Mouse (Mus musculus): Measurements from ENCODE around the gene Zcchc8. TPM values are rescaled to one million over a fixed set of nuclear protein-coding genes. Genes with fewer than 3 reads are reported as not detected.

The Zcchc8 gene
- polyA plus RNA-seq, 1 experiment from 2014 or later = 70.3 TPM

DNA sequence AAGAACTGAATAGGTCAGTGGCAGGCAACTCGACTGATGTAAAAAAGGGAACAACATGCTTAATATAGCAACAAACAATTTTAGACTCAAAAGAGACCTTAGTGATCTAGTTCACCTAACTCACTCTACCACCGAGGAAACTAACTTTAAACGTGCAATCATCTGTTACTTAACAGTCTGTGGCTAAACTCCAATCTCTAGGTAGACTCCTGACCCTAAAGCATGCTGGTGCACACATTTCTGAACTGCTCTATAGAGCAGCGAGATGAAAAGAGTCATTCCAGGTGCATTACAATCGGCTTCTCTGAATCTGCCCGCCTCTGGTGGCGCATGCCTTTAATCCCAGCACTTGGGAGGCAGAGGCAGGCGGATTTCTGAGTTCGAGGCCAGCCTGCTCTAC, 45.2 kb downstream of the Zcchc8 start:
- H3K4me1 ChIP-seq (ENCODE audit: control insufficient read depth, insufficient read depth, low read length) = peaks cover 2% of the 10 kb centered on the region; the same call in 1 of the 2 replicates
- no peaks in the 10 kb centered on the region for H3K27me3 ChIP-seq (replicated peaks; ENCODE audit: control insufficient read depth, insufficient read depth, low read length)
- H3K4me3 ChIP-seq (ENCODE audit: low read depth, low read length) = no peak overlapping the region
- H3K27ac ChIP-seq (ENCODE audit: low read depth, low read length) = no peak overlapping the region
- no peak for DNase-seq (ENCODE audit: low spot score)
- ATAC-seq = no peak
- H3K36me3 ChIP-seq (ENCODE audit: control insufficient read depth, insufficient read depth, low read length) = 0 out of 2 replicates have a peak, but pooled peaks cover 3% of the 10 kb centered on the region
- H3K4me2 ChIP-seq (ENCODE audit: low read length) = no peak overlapping the region
- WGBS = 87% methylated on average over 9 of the region's 9 CpGs
- no peaks in the 10 kb centered on the region for H3K9me3 ChIP-seq (replicated peaks; ENCODE audit: control insufficient read depth, low read length)
- H3K9ac ChIP-seq (ENCODE audit: low read length) = no peak overlapping the region

- ATAC-seq (no peak), DNase-seq (ENCODE audit: low spot score) (no peak)
- H3K4me2 ChIP-seq (ENCODE audit: low read length) = no peak overlapping the region
- H3K36me3 ChIP-seq (ENCODE audit: control insufficient read depth, insufficient read depth, low read length) = 0 out of 2 replicates have a peak, but pooled peaks cover 3% of the 10 kb centered on the region
- no peaks in the 10 kb centered on the region; the same call in 1 of the 2 replicates for H3K4me1 ChIP-seq (ENCODE audit: control insufficient read depth, insufficient read depth, low read length)
- H3K9ac ChIP-seq (ENCODE audit: low read length) = no peak overlapping the region
- H3K9me3 ChIP-seq (replicated peaks; ENCODE audit: control insufficient read depth, low read length) = no peaks in the 10 kb centered on the region
- H3K4me3 ChIP-seq (ENCODE audit: low read depth, low read length) = no peak overlapping the region
- H3K27me3 ChIP-seq (replicated peaks; ENCODE audit: control insufficient read depth, insufficient read depth, low read length) = no peaks in the 10 kb centered on the region
- WGBS = 32% methylated on average over 3 of the region's 3 CpGs
- no peak overlapping the region for H3K27ac ChIP-seq (ENCODE audit: low read depth, low read length)
Measured at GRCm38 (mm10) chr5:123675221-123675620, 45.7 kb downstream of the Zcchc8 start.

- DNase-seq (ENCODE audit: low spot score) = no peak
- Histone ChIP-seq H3K9ac (ENCODE audit: low read length) (no peak overlapping the region), H3K27me3 (replicated peaks; ENCODE audit: control insufficient read depth, insufficient read depth, low read length) (no peaks in the 10 kb centered on the region), H3K27ac (ENCODE audit: low read depth, low read length) (no peak overlapping the region), H3K4me1 (ENCODE audit: control insufficient read depth, insufficient read depth, low read length) (no peaks in the 10 kb centered on the region), H3K9me3 (replicated peaks; ENCODE audit: control insufficient read depth, low read length) (no peaks in the 10 kb centered on the region), H3K36me3 (ENCODE audit: control insufficient read depth, insufficient read depth, low read length) (no peaks in the 10 kb centered on the region), H3K4me3 (ENCODE audit: low read depth, low read length) (no peak overlapping the region), H3K4me2 (ENCODE audit: low read length) (no peak overlapping the region)
- 57% methylated on average over 3 of the region's 3 CpGs for WGBS
- ATAC-seq = no peak
Measured at GRCm38 (mm10) chr5:123671473-123671820, 49.5 kb downstream of the Zcchc8 start.

DNA sequence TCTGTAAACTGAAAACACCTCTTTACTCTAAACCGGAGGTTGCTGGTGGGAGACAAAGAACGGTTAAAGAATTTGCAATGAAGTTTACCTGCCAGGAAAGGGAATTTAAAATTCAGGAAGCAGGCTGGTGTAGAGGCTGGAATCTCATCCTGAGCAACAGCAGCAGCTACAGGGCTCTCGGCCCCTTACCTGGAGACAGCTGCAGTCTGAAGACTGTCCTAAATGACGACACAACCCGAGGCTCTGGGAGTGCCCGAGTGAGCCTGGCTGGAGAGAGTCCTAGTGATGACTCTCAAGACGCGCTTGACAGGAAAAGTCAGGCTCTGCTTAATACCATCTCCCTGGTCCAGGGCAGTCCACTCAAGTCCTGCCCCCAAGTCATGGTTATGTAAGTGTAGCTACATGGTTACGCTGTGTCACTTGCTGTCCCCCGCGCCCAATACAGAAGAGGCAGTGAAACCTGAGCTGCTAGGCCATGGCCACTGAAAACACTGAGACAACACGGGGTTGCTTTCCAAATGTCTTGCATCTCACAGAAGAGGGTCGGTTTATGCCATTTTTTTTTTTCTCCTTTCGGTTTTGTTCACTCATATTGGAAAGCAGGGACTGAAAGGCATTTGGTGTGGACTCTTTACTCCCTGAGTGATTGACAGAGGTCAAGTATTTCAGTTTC, 50.0 kb downstream of the Zcchc8 start:
- Histone ChIP-seq H3K36me3 (ENCODE audit: control insufficient read depth, insufficient read depth, low read length) (no peaks in the 10 kb centered on the region), H3K9ac (ENCODE audit: low read length) (no peak overlapping the region), H3K27ac (ENCODE audit: low read depth, low read length) (no peak overlapping the region), H3K4me2 (ENCODE audit: low read length) (no peak overlapping the region), H3K27me3 (replicated peaks; ENCODE audit: control insufficient read depth, insufficient read depth, low read length) (no peaks in the 10 kb centered on the region), H3K4me3 (ENCODE audit: low read depth, low read length) (no peak overlapping the region), H3K4me1 (ENCODE audit: control insufficient read depth, insufficient read depth, low read length) (no peaks in the 10 kb centered on the region), H3K9me3 (replicated peaks; ENCODE audit: control insufficient read depth, low read length) (no peaks in the 10 kb centered on the region)
- WGBS = 57% methylated on average over 14 of the region's 14 CpGs
- ATAC-seq (no peak), DNase-seq (ENCODE audit: low spot score) (no peak)

DNA sequence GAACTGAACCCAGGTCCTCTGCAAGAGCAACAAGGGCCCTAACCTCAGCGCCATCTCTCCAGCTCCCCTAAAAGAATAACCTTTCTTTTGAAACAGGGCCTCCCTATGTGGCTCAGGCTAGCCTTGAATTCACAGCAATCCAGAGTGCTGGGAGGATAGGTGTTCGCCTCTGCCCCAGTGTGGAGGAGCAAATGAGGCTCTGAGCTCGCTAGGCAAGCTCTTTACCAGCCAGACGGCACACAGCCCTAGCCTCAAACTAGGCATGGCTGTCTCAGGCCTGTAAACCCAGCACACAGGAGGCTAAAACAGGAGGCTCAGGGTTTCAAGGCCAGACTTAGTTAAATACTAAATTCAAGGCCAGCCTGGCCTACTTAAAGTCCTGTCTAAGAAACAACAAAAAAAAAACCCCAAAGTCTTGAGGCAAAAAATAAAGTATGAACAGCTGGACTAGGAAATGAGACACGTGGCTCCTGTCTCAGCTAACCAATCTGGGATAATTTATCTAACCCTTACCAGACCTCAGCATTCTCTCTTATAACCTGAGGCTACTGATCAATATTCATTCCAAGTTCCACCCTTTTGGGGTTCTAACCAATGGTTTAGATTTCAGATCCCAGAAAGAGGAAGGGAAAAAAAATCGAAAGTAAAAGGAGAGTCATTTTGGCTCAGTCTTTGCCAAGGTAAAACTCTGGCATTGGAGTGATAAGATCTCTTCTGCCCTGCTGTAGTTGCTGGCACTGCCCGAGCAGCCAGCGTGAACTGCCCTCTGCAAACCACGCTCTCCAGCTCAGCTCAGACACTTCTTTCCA, 50.7 kb downstream of the Zcchc8 start:
- Histone ChIP-seq H3K4me2 (ENCODE audit: low read length) (no peak overlapping the region), H3K4me3 (ENCODE audit: low read depth, low read length) (no peak overlapping the region), H3K36me3 (ENCODE audit: control insufficient read depth, insufficient read depth, low read length) (no peaks in the 10 kb centered on the region), H3K4me1 (ENCODE audit: control insufficient read depth, insufficient read depth, low read length) (no peaks in the 10 kb centered on the region), H3K9ac (ENCODE audit: low read length) (no peak overlapping the region), H3K27ac (ENCODE audit: low read depth, low read length) (no peak overlapping the region), H3K9me3 (replicated peaks; ENCODE audit: control insufficient read depth, low read length) (no peaks in the 10 kb centered on the region), H3K27me3 (replicated peaks; ENCODE audit: control insufficient read depth, insufficient read depth, low read length) (no peaks in the 10 kb centered on the region)
- WGBS = 77% methylated on average over 9 of the region's 9 CpGs
- ATAC-seq (no peak), DNase-seq (ENCODE audit: low spot score) (no peak)

DNA sequence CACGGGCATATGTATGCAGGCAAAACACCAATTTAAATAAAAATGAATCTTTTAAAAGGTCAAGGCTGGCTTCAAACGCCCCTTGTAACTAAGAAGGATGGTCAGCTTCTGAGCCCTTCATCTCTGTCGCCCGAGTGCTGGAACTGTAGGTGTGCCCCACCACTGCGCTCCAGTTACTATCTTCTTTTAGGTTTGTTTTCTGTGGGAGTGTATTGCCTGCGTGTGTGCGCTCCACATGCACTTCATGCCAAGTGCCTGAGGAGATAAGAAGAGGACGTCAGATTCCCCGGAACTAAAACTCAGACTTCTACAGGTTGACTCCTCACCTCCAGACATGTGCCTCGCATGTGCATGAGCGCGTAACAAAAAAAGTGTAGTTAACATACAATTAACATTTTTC, 53.0 kb downstream of the Zcchc8 start:
- H3K9me3 ChIP-seq (replicated peaks; ENCODE audit: control insufficient read depth, low read length) = no peaks in the 10 kb centered on the region
- H3K9ac ChIP-seq (ENCODE audit: low read length) = no peak overlapping the region
- H3K27me3 ChIP-seq (replicated peaks; ENCODE audit: control insufficient read depth, insufficient read depth, low read length) = no peaks in the 10 kb centered on the region
- H3K27ac ChIP-seq (ENCODE audit: low read depth, low read length) = no peak overlapping the region
- no peak for DNase-seq (ENCODE audit: low spot score)
- 93% methylated on average over 12 of the region's 12 CpGs for WGBS
- no peak for ATAC-seq
- no peaks in the 10 kb centered on the region for H3K4me1 ChIP-seq (ENCODE audit: control insufficient read depth, insufficient read depth, low read length)
- no peak overlapping the region for H3K4me2 ChIP-seq (ENCODE audit: low read length)
- no peaks in the 10 kb centered on the region for H3K36me3 ChIP-seq (ENCODE audit: control insufficient read depth, insufficient read depth, low read length)
- no peak overlapping the region for H3K4me3 ChIP-seq (ENCODE audit: low read depth, low read length)

GRCm38 (mm10) chr5:123665956-123666355, 54.9 kb downstream of the Zcchc8 start:
- H3K4me2 ChIP-seq (ENCODE audit: low read length) = no peak overlapping the region
- H3K9ac ChIP-seq (ENCODE audit: low read length) = no peak overlapping the region
- no peak overlapping the region for H3K4me3 ChIP-seq (ENCODE audit: low read depth, low read length)
- H3K9me3 ChIP-seq (replicated peaks; ENCODE audit: control insufficient read depth, low read length) = no peaks in the 10 kb centered on the region
- WGBS = 92% methylated on average over 7 of the region's 7 CpGs
- no peak overlapping the region for H3K27ac ChIP-seq (ENCODE audit: low read depth, low read length)
- ATAC-seq = no peak
- no peaks in the 10 kb centered on the region for H3K36me3 ChIP-seq (ENCODE audit: control insufficient read depth, insufficient read depth, low read length)
- DNase-seq (ENCODE audit: low spot score) = no peak
- no peaks in the 10 kb centered on the region for H3K4me1 ChIP-seq (ENCODE audit: control insufficient read depth, insufficient read depth, low read length)
- no peaks in the 10 kb centered on the region for H3K27me3 ChIP-seq (replicated peaks; ENCODE audit: control insufficient read depth, insufficient read depth, low read length)

DNA sequence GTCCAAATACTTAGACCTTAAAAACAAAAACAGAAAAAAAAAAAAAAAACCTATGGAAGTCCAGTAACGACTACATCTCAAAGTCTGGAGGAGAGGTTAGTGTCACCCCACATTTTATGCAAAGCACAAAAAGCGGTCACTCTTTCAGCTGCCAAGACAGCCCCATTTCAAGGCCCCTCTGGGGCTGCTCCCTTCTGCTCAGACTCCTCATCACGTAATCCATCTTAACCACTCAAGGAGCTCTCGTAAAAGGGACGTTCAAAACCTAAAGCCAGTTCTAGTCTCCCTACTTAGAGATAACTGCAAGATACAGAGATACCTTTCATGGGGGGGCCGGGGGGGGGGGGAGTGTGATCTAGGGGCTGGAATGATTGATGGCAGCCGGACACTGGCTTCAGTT, 56.6 kb downstream of the Zcchc8 start:
- 85% methylated on average over 7 of the region's 7 CpGs for WGBS
- H3K4me2 ChIP-seq (ENCODE audit: low read length) = no peak overlapping the region
- H3K9ac ChIP-seq (ENCODE audit: low read length) = no peak overlapping the region
- no peaks in the 10 kb centered on the region for H3K36me3 ChIP-seq (ENCODE audit: control insufficient read depth, insufficient read depth, low read length)
- no peak overlapping the region for H3K27ac ChIP-seq (ENCODE audit: low read depth, low read length)
- no peak overlapping the region for H3K4me3 ChIP-seq (ENCODE audit: low read depth, low read length)
- no peaks in the 10 kb centered on the region for H3K9me3 ChIP-seq (replicated peaks; ENCODE audit: control insufficient read depth, low read length)
- H3K4me1 ChIP-seq (ENCODE audit: control insufficient read depth, insufficient read depth, low read length) = no peaks in the 10 kb centered on the region
- DNase-seq (ENCODE audit: low spot score) (no peak), ATAC-seq (no peak)
- H3K27me3 ChIP-seq (replicated peaks; ENCODE audit: control insufficient read depth, insufficient read depth, low read length) = no peaks in the 10 kb centered on the region

DNA sequence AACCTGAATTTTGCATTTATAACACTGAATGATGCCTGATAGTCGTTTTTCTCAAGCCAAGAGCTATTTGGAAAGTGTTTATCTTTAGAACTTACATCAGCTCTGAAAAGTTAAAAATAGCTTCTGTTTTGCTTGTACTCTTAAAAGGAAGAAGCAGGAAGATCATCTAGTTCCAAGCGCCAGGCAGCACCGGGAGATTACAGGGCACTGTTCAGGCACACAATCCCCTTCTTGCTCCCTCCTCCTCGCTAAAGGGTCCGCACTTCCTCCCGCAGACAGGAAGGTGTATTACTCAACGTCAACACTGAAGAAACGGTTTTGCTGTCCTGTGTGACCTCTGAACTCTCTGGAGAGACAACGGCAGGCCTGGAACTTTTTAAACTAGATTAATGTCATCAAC, 58.8 kb downstream of the Zcchc8 start:
- ATAC-seq (no peak), DNase-seq (ENCODE audit: low spot score) (no peak)
- Histone ChIP-seq H3K27ac (ENCODE audit: low read depth, low read length) (no peak overlapping the region), H3K36me3 (ENCODE audit: control insufficient read depth, insufficient read depth, low read length) (no peaks in the 10 kb centered on the region), H3K4me3 (ENCODE audit: low read depth, low read length) (no peak overlapping the region), H3K27me3 (replicated peaks; ENCODE audit: control insufficient read depth, insufficient read depth, low read length) (no peaks in the 10 kb centered on the region), H3K4me1 (ENCODE audit: control insufficient read depth, insufficient read depth, low read length) (no peaks in the 10 kb centered on the region), H3K9ac (ENCODE audit: low read length) (no peak overlapping the region), H3K4me2 (ENCODE audit: low read length) (no peak overlapping the region), H3K9me3 (replicated peaks; ENCODE audit: control insufficient read depth, low read length) (no peaks in the 10 kb centered on the region)
- 79% methylated on average over 9 of the region's 9 CpGs for whole genome bisulfite sequencing
